Mouse (Mus musculus): ENCODE measurements around the gene Sh3glb1.

DNA sequence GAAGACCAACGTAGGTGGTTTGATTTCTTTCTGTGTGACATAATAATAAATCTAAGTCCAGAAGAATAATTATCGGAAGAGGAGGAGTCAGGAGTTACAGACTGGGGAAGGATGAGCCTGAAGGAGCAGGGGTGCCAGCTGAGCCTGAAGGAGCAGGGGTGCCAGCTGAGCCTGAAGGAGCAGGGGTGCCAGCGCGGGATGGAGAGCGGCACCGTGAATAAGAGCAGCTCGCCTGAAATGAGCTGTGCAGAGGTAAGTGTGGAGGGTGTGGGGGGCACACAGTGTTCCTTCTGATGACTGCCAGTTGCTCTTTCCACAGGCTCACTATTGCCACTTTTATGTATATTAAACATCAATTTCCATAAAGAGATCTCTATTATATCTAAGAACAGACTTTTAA is 5.1 kb downstream of the Sh3glb1 start:
- TF ChIP-seq CTCF (IDR thresholded peaks at IDR 0.05; ENCODE audit: control insufficient read depth, insufficient read depth, insufficient replicate concordance, low read depth, low read length) (no peak), POLR2A (IDR thresholded peaks at IDR 0.05; ENCODE audit: control insufficient read depth, low read depth, low read length) (no peak)
